Mouse (Mus musculus) adrenal gland, postnatal 10 days (tissue): ENCODE data around the gene Serinc3. TPM values are rescaled to one million over a fixed set of nuclear protein-coding genes. Genes with fewer than 3 reads are reported as not detected.
A peak's percentile ranks its signal among the peaks of the same experiment; 100 is the strongest.
"Not testable (repeated sequence)": the region's sequence is repeated elsewhere in the genome, so short reads cannot be mapped to it uniquely, and the experiment has no call there.

Experiments used
- DNase-seq: peaks from one replicate; pipeline ENCODE4 v3.0.0; 2021; ENCODE audit warnings: mixed read lengths
- total RNA-seq, 2 experiments: library from RNA; stranded (reverse); gene quantifications; 2 replicates each; pipeline ENCODE4 v1.2.3; 2021

The Serinc3 gene
- total RNA-seq, 2 experiments from 2014 or later, result 350 to 392 TPM

DNA sequence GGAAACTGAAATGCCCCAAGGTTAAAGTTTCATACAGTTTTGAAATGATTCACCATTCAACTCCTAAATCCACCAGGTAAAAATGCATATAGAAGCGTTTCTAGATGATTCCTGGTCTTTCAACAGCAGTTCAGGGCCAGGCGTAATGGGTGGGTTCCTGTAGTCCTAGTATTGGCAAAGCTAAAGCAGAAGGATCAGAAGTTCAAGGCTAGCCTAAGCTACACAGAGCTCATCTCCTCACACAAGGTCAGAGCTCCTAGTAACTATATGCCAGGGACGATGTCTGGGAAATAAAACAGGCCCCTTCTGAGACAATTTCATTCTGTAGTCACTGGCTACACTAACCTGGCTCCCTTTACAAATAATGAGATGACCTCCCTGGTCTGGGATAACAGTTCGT lies 13.7 kb downstream of the Serinc3 start:
- no peak for DNase-seq

DNA sequence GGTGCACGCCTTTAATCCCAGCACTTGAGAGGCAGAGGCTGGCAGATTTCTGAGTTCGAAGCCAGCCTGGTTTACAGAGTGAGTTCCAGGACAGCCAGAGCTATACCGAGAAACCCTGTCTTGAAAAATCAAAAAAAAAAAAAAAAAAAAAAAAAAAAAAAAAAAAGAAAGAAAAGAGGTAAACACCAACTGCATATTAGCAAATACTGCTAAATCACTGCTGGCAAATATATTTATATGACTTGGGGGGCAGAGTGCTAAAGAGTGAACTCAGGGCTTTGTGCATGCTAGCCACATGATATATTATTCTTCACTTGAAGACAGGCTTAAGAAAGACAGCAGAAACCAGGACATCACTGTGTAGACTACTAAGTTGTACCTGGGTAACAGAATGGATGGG lies 23.5 kb downstream of the Serinc3 start:
- not testable (repeated sequence) for DNase-seq

DNA sequence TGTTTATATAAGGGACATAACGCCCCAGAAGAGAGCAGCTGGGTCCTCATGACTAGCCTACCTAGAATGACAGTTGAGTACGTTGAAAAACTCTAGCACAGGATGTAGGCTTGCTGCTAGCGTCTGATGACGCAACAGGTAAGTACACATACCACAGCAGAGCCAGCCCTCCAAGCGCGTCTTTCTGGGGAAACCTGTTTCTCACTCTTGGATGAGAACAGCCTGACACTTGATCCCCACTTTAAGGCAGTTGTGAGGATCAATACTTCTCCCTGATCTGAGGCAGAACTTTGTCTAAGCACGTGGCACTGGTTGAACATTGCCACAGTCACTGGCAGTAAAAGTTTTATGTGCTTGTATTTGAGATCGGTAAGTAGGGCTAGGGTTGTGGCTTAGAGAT lies 24.5 kb downstream of the Serinc3 start:
- DNase-seq, result no peak

DNA sequence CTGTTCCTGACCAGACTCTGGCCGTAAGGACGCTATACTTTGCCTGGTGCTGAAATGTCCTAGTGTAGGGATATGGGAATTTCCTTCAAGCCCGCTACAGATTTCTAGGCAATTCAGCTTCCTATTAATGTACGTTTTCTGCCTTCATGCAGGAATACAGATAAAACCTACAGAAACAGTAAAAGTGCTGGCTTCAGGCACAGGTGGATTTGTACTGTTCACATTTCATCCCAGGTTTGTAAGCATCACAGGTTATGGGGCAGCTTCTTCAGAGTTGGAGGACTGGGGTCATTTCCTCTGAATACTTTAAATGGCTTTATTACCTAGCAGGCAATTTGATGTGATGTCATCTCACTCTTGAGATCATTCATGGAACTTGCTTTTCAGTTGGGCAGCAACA lies 27.1 kb downstream of the Serinc3 start:
- DNase-seq, result no peak

DNA sequence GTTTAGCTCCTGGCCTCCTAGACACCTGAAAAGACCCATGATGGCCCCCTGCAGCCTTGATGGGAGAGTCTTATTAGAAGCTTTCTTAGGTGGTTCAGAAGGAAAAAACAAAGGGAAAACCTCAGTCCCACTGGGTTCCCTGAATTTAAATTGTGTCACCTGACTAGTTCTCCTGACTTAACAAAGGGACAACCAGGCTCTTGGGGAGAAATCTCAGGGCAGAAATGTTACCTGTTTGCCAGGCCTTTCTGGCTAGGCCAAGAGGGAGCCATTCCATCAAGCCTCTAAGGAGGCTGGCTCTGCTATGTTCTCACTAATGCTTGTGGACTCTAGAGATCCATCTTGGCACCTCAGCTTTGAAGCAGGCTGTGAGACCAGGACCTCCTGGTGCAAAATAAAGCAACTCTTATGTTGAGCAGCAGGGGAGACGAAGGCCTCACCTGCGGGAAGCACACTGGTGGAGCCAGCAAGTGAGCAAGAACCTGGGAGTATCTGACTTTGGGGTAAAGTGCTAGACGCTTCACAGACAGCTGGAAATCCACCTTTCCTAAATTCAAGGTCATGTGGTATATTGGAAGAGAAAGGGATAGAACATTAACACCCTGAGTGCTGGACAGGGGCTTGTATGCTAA lies 27.6 kb downstream of the Serinc3 start:
- DNase-seq, result no peak

DNA sequence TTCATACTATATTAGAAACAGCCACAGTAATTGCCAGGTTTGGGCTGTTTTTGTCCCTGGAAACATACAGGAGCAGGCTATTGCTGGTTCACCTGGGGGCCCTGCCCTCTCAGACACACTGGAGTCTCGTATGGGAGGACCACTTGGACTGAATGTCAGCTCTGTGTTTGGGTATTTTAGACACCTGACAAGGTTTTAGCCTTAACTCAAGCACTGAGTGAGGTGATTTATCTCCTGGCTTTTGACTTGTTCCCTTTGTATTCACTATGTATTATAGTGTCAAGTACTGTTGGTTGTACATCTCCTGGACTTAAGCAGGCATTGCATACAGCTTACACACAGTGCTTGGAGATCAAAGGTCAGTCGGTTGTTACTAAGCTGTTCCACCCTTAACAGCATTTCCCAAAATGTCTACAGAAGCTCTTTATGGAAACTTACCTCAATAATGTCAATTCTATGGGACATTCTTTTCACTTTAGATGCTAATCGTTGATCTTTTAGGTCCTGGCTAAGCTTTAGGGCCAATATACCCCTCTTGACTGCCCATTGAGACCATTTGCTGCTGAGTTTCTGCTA lies 28.2 kb downstream of the Serinc3 start:
- DNase-seq, result no peak

DNA sequence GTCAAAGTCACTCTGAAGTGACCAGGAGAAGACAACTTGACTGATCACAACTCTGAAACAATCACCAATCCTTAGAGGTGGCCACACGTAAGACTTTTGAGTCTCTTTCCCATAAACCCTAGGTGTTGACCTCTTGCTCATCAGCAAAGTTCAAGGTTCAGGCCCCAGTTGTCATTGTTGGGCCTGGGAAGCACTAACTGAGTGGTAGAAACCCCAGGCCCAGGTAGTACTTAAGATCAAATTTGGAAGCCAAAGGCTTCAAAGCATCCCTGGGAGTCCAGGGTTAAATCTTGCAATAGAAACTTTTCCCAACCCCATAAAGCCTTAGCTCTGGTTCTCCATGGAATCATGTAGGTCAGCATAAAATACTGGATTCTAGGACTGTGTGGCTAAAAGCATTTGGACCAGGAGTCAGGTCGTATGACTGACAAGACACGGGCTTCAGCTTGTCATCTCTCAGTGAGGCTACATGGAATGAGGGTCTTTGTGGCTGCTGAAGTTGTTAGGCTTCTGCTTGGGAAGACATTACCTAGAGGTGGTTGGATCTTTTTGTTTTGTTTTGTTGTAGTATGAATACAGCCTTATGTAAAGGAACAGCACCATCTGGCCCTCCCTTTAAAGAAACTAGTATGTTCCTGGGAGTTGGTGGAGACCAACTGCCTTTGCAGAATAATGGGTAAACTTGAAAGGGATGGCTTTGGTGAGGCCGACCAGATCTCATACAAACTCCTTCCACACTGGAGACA lies 28.9 kb downstream of the Serinc3 start:
- DNase-seq, result no peak

DNA sequence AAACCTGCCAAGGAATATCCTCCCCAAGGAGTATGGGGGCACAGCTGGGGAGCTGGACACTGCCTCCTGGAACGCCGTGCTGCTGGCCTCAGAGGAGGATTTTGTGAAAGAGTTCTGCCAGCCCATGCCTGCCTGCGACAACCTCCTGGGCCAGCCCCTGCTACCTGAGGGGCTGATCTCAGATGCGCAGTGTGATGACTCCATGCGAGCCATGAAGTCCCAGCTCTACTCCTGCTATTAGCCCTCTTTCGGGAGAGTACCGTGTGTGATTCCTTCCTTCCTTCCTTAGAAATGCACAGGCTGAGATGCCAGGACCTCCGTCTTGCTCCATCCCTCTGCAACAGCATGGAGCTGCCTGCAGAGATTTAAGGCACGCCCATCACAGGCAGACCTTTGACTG lies 29.5 kb downstream of the Serinc3 start:
- DNase-seq, result no peak

DNA sequence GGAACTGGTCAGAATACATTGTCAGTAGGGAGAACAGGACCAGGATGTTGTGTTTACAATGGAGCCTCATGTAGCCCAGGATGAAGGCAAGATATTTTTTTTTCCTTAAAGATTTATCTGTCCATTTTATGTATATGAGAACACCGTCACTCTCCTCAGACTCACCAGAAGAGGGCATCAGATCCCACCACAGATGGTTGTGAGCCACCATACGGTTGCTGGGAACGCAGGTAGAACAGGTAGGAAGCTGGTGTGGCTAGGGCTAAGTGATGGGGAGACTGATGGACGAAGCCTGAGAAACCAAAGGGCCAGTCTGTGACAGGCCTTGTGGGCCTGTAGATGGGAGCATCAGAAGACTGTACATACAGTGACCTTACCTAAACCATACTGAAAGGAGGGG lies 30.9 kb downstream of the Serinc3 start:
- DNase-seq, result no peak

DNA sequence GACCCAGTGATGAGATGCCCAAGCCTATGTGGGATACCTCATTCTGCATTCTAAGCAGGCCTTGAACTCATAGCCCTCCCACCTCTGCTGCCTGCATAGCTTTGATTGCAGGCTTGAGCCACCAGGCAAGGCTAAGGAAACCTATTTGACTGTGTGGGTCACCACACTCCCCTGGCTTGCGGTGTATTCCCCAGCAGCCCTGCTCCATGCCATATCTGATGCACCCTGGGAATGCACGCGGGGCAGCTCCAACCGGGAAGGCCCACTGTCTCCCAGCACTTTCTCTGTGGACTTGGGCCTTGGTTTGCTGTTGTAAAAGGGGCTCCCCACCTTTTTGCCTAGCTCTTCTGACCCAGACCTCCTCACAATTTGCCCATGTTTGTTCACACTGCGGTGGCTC lies 31.7 kb downstream of the Serinc3 start:
- DNase-seq, result no peak

DNA sequence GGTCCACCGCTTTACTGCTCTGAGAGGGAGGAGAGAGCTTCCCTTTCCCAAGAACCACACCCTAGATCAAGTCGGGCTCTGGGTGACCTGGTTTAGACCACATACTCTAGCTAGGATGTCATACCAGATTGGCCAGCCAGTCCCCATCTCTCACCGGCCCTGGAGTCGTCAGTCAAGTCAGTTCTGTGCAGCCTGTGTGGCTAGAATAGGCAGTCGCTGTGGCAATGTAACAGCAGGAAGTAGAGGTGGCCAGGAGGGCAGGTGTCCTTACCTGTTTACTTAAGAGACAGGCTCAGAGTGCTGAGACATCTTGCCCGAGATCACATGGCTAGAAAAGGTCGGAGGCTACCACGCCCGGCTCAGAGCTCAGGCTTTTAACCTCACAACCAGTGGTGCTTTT lies 33.8 kb downstream of the Serinc3 start:
- DNase-seq, result no peak

DNA sequence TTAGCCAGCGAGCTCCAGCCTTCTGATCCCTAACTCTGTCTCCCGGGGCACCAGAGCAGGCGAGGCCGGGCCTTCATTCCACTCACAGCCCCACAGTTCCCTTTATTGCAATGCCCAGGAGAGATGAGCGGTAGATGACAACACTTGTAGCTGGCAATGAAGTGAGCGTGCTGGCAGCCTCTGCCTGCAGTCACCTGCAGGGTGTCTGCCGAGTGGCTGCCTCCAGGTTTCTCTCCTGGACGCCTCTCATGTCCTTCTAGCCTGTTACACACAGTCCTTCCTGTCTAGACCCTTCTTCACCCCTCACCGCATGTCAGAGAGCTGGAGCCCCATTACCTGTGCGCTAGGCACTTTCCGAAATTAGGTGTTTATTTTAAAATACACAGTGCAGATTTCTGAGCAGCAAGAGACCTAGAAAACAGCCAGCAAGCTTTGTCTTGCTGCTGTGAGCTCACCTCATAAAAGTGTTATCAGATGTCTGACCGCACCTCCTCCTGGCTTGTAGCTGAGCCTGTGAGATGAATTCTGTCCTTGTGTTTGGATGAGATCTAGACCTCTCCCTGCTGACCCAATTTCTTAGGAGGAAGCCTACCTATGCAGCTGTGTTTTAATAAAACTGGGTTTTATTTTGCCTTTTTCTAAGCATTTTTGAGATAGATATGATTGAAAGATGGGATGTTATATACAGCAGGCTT lies 35.5 kb downstream of the Serinc3 start:
- DNase-seq, result peak; percentile 63

DNA sequence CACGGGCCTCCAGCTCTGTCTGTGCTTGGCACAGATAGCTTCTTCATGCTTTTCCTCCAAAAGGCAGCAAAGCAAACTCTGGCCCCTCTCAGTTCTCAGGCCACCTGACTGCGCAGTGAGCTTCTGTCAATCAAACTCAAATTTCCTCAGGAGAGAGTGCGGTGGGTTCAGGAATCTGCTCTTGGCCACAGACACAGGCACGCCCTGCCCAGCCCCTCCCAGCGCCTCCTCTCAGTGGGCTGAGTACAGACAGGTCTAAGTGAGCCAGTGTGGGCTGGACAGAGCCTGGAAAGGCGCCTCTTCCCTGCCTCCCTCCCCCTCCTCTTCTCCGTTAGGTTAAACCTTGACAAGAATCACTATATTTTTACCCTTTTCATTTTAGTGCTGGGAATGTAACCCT lies 36.9 kb downstream of the Serinc3 start:
- no peak for DNase-seq

DNA sequence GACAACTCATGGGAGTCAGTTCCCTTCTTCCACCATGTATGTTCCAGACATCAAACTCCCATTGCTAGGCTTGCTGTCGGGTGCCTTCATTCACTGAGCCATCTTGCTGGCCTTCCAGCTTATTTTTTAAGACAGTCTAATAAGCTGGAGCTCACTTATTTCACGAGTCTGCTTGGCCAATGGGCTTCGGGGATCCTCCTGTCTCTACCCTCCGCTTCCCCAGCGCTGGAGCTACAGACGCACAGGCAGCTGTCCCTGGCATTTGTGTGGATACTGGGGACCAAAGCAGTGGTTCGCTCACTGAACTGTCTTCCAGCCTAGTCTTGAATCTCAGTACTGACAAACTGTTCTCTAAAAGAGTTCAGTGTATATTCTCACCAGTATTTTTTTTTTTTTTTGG lies 38.8 kb downstream of the Serinc3 start:
- DNase-seq, result no peak

DNA sequence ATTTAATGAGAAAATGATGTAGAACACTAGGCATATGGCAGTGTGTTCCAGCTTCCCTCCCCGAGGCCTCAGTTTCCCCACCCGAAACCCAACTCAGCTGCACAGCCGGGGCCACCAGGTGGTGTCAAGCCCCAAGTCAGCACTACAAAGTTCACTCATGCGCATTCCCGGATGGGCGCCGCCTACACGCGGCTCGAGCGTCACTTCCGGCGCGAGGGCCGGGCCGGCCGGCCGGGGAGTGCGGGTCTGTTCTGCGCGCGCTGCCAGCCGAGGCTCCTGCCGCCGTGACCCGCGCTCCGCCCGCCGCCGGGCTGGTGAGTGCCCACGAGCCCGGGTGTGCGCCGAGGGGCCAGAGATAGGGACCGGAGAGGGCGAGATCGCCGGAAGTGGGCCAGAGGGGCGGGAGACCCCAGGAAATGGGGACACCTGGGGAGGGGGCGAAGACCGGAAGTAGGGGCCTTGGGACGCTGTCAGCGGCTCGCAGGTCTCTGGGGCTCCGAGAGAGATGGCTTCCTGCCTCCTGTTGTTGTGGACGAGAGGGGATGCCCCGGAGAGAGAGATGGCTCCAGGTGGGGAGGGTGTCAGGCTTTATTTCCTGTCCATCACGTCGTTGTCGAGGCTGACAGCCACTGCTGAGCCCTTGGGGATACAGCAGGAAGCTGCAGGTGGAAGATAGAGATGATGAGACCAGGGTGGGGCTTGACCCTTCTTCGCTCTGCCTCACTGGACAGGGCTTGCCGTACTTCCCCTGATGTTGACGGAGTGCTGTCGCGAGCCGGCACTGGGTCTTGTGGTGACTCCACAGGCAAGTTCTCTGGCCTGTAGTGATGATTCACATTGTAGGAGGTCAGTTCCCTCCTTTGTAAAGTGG lies 42.6 kb downstream of the Serinc3 start, which contains the start of gene Ttpal:
TSS of gene Ttpal (plus strand) at position 214 of the 871 bp plus-strand sequence.
- DNase-seq, result peak; percentile 92

DNA sequence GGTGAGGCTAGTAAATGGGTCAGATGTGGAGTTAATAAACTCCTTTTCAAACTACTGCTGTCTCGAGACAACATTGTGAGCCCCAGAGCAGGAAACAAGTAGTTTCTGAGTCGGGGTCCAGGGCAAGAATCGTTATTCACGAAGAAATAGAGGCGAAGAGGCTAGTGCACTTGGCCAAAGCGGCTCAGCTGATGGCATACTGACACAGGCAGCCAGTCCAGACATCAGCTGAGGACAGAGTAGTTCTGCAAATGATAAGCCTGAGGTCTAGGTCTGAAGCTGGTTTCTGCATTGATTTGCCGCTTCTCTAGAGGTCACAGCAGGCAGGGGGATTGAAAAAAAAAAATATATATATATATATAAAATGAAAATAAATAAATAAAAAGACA lies 43.2 kb downstream of the Serinc3 start:
- DNase-seq, result no peak

DNA sequence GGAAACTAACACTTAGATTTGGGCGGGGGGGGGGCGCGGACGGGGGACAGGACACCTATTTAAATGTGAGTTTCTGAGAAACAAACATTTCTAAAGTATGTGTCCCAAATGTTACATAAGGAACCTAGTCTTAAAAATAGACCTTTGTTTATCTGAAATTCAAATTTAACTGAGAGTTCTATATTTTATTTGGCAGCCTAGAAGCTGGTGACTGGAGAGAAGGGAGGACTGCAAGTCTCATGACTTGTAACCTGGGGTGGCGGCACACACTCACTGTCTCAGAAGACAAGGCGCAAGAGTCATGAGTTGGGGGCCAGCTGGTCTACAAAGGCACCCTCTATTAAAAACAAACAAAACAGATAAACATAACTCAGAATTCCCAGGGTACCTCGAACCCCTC lies 43.9 kb downstream of the Serinc3 start:
- no peak for DNase-seq

DNA sequence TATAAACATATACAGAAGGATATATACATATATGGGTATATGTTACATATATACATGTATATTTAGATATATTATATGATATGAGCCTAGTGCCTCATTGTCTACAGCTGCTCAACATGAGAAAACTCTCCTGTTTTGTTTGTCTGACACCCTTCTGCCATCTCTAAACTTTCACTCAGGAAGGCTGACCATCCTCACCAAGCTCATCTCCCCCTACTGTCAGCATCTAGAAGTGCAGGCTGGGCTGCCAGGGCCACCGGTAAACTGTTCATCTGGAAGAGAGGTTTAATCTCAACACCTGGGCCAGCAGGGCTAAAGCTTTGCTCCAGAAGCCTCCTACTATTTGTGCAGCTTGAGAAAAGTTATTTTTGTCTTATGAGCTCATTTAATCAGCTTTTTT lies 45.7 kb downstream of the Serinc3 start:
- DNase-seq, result peak; percentile 84

DNA sequence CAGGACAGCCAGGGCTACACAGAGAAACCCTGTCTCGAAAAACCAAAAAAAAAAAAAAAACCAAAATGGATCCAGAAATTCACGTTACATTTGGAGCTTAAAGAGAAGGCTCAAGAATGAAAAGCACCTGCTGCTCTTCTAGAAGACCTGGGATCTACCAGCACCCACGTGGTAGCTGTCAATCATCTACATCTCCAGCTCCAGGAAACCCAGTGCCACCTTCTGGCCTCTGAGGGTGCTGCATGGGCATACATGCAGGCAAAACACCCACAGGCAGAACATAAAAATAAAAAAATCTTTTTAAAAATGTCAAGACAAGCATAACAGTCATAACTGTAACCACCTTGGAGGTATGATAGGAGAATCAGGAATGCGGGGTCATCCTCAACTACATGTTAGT lies 47.3 kb downstream of the Serinc3 start:
- DNase-seq, result peak; percentile 67

DNA sequence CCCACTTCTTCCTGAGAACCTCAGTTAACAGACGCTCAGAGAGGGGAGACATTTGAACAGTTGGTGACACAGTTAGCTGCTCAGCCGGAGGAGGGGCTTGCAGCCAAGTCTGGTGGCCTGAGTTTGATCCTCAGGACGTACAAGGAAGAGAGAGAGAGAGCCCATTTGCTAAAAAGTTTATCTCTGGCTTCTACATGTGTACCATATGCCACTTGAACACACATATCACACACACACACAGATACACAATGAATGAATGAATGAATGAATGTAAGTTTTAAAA lies 48.1 kb downstream of the Serinc3 start:
- no peak for DNase-seq

DNA sequence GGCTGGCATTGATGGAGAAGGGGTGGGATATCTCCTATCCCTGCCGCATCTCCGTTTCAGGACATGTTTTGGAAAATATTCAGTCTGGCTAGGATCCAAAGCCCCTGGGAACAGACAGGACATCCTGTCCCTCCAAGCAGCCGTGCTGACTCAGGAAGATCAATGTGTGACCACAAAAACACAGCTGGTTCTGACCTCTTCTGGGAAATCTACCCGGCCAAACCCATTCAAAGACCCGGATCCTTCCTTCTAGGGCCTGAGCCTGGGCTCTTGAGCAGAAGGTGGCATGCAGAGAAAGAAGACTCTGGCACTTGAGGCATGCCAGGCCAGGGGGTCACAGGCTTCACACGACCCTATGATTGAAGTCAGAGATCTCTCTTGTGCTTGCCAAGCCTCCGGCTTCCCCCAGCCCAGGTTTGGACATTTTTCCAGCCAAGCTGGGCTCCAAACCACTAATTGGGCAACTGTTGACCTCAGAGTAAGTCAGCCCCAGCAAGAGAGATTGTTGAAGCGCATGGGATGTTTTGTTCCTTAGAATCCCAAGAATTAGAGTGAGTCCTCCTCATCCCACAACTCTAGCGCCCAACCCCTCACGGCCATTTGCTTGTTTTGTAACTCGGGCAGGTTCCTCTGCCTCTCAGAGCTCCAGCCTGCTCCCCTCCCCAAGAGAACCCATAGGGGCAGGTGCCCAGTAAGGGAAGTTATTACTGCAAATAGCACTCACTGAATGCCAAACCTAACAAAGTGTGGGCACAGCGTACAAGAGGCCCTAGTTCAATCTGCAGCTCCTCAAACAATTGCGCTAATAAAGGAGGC lies 48.7 kb downstream of the Serinc3 start:
- peak; percentile 51 for DNase-seq

DNA sequence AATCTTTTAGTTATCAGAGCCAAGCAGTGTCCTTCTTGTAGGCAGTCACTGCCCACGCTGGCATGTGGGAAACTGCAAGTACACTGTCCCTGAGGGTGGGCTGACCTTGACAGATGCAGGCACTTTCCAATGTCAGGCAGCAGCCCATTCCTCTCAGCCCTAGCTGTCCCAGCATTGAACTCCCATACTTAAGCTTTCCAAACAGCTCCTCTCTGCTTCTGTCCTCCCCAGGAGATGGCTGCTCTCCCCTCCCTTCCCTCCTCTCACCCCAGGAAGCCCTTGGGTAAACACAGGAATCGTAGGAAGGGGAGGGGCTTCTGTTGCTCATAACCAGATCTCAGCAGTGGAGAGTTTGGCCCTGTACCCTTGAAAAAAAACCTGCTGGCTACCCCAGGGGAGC lies 49.8 kb downstream of the Serinc3 start:
- peak; percentile 40 for DNase-seq
